Mouse (Mus musculus): ENCODE measurements around the gene Faf1.

DNA sequence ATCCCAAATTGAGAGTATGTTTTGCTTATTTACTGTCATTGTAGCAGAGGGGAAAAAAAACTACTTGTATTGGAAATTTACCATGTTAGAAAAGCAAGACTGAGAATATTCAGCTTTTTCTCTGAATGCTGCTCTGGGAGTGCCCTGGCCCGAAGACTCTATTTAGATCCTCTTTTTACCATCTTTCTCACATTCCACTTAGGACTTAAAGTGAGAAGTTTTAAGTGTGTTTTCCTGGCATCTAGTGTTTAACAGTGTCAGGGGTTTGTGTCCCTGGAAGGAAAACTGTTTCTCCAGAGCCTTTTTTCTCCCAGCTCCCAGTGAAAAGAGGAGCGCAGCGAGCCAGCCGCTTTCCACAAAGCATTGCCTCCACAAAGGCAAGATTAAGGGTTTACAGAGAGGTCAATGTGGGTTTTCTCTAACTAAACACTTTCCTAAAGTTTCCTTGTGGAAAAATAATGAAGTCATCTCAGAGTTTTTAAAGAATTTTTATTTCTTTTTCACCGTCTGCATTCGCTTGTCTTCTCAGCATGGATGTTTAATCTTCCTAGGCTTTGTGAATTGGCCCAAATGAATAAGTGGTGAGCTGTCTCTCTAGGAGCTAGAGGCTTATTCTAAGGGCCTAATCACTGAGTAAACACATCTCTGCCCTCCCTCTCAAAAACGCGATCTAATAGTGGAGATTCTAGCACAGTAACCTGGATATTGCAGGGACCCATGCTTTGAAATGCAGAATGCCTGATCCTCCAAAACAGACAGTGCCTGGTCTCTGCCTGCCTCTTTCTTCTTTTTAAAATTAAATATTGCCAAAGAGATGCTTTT is 182.4 kb downstream of the Faf1 start:
- TF ChIP-seq CTCF (IDR thresholded peaks at IDR 0.05; ENCODE audit: borderline replicate concordance, control insufficient read depth, extremely low read depth, insufficient read depth, low read length, poor library complexity) (no peak), POLR2A (IDR thresholded peaks at IDR 0.05; ENCODE audit: control insufficient read depth, extremely low read depth, insufficient read depth, low read length, poor library complexity) (no peak)
